Mouse (Mus musculus): ENCODE measurements at regions not wholly inside any gene's neighbourhood (a gene's known extent, or its start where the extent isn't known, plus 50 kb on each side); places are given as distances from the start of the nearest gene placed in this dataset.

DNA sequence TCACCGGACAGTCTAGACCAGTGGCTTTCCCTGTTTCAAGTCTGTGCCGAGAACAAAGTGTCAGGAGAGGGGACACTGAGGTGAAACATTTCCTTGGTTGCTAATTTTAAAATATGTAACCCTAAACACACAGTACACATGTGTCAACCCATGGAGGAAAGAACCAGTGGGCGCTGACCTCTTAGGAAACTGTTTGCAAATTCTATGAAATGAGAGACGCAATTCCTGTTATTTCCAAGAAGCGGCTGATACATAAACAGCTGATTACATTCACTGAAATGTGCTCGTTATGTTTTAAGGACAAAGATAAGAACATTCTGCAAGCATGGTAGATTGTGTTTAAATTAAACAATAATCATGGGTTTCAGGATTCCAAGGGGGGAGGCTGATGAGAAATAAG, 204.3 kb upstream of the Gypa start:
- TF ChIP-seq GATA1 (IDR thresholded peaks at IDR 0.05; ENCODE audit: borderline replicate concordance, low read length) = no peak
- no peak for TF ChIP-seq FLI1 (IDR thresholded peaks at IDR 0.05; ENCODE audit: low read length)

Measured in megakaryocyte, embryonic 14.5 days (primary cell).